Mouse (Mus musculus) hindlimb bud, embryonic 11.5 days (tissue): ENCODE measurements around the gene 2610528J11Rik.
"Not testable (repeated sequence)": the region's sequence is repeated elsewhere in the genome, so short reads cannot be mapped to it uniquely, and the experiment has no call there.

ENCODE experiments used
- DNase-seq: peaks from one replicate; pipeline ENCODE4 v3.0.0-alpha.2; 2012; ENCODE audit warnings: low read depth, low spot score; ENCODE audit errors: extremely low spot score

The 2610528J11Rik gene

GRCm38 (mm10) chr4:118539904-118540303 is 13.1 kb downstream of the 2610528J11Rik start:
- DNase-seq, result no peak

- no peak for DNase-seq
Observed at GRCm38 (mm10) chr4:118542510-118543157, 15.8 kb downstream of the 2610528J11Rik start.

DNA sequence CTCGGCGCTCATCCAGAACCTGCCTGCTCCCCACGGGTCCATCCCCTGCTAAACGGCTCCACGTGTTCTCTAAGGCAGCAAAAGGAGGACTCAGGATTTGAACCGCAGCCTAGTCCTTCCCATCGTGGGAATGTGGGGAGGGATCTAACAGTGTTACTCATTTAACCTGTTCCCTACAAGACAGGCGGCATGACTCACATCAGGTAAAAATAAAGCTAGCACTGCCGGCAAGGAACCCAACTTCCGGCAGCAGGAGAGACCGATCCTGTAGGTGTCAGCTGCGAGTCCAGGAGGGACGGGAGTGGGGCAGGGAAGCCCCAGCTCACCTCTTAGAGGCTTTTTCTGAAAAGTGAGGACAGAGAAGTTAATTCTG is 16.3 kb downstream of the 2610528J11Rik start:
- DNase-seq, result no peak

DNA sequence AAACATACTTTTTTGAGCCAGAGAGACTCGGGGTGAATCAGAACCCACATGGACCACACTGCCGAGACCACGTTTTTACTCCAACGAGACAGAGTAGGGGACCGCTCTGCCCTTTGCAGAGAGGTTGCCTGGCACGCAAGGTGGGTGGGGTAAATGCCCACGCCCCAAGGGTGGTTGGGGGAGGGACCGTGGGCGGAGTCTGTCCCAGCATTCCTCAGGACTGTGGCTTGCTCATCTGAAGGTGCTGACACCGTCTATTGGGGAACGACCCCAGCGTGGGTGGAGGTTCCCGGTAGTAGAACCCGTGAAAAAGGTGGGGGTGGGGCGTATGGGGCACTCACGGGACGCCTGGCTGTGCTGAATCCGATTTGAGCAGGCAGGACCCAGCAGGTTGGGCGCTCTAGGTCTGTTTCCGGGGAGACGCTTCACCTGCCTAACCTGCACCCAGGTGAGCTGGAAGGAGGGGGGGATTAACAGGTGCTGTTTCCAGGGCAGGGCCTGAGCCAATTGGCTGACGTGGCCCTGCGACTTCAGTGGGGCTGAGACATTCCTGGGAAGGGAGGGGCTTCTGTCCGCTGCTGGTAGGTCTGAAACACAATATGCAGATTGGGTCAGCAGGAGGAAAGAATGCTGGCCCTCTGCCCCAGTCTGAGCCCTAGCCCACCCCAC is 16.9 kb downstream of the 2610528J11Rik start, which contains the start of gene Tmem125:
Gene Tmem125 (minus strand): TSS at position 453 of the 669 bp plus-strand sequence.
- DNase-seq, result no peak

DNA sequence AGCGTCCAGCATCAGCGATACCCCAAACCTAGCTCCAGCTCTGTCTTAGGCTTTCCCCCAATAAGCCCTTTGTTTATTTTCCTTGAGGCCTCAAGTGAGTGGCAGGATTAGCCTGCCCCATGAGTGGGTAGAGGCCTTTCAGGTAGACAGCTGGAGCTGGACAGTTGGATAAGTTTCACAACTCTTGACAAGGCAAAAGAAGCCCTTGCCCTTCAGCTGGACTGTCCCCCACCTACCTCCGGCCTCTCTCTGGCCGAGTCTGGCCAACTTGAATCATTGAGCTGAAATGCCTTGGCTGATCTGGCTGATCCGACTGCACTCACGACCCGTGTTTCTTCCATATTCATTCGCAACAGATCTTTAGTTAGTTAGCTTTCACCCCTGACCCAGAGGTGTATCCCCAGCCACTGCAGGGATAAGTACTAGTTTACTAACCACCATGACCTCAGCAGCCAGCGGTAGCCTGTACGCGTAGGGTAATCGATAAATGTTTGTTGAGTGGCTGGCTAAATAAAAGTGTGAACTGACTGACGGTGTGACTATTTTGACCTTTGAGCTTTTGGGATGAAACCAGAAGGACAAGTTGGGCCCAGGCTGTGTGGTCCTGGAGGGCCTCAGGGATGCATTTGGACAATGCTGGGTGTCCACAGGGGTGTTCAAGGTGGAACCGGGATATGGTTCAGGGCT is 17.8 kb downstream of the 2610528J11Rik start:
- no peak for DNase-seq

DNA sequence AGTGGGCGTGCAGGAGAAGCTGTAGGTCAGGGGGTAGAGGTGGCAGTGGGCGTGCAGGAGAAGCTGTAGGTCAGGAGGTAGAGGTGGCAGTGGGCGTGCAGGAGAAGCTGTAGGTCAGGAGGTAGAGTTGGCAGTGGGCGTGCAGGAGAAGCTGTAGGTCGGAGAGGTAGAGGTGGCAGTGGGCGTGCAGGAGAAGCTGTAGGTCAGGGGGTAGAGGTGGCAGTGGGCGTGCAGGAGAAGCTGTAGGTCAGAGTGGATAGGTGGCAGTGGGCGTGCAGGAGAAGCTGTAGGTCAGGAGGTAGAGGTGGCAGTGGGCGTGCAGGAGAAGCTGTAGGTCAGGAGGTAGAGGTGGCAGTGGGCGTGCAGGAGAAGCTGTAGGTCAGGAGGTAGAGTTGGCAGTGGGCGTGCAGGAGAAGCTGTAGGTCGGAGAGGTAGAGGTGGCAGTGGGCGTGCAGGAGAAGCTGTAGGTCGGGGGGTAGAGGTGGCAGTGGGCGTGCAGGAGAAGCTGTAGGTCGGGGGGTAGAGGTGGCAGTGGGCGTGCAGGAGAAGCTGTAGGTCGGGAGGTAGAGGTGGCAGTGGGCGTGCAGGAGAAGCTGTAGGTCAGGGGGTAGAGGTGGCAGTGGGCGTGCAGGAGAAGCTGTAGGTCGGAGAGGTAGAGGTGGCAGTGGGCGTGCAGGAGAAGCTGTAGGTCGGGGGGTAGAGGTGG is 20.8 kb downstream of the 2610528J11Rik start:
- DNase-seq, result not testable (repeated sequence)

DNA sequence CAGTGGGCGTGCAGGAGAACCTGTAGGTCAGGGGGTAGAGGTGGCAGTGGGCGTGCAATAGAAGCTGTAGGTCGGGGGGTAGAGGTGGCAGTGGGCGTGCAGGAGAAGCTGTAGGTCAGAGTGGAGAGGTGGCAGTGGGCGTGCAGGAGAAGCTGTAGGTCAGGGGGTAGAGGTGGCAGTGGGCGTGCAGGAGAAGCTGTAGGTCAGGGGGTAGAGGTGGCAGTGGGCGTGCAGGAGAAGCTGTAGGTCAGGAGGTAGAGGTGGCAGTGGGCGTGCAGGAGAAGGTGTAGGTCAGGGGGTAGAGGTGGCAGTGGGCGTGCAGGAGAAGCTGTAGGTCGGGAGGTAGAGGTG is 21.3 kb downstream of the 2610528J11Rik start:
- DNase-seq, result not testable (repeated sequence)

DNA sequence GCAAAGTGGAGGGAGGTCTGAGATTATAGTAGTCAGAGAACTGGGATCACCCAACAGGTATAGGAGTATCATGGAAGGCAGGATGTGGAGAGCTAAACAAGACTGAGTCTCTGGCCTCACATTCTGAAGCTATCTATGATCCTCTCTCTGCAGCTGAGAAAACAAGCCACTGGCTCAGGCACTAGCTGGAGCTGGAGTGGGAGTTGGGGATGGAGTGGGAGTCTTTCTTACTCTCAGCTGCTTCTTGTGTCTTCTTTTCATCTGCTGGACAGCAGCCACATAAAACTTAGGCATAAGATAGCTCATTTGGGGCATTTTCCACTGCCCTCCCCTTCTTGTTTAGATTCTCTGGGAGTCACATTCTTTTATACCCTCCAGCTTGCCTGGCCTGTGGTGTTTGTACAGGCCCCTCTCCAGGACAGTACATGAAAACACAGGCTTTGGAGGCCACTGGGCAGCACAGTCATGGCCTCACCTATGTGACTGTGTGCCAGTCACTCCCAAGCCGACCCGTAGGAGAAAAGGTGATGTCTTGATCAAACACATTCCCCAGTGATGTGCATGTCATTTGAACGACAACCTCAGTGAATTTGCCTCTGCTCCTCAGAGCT is 26.3 kb downstream of the 2610528J11Rik start:
- no peak for DNase-seq

DNA sequence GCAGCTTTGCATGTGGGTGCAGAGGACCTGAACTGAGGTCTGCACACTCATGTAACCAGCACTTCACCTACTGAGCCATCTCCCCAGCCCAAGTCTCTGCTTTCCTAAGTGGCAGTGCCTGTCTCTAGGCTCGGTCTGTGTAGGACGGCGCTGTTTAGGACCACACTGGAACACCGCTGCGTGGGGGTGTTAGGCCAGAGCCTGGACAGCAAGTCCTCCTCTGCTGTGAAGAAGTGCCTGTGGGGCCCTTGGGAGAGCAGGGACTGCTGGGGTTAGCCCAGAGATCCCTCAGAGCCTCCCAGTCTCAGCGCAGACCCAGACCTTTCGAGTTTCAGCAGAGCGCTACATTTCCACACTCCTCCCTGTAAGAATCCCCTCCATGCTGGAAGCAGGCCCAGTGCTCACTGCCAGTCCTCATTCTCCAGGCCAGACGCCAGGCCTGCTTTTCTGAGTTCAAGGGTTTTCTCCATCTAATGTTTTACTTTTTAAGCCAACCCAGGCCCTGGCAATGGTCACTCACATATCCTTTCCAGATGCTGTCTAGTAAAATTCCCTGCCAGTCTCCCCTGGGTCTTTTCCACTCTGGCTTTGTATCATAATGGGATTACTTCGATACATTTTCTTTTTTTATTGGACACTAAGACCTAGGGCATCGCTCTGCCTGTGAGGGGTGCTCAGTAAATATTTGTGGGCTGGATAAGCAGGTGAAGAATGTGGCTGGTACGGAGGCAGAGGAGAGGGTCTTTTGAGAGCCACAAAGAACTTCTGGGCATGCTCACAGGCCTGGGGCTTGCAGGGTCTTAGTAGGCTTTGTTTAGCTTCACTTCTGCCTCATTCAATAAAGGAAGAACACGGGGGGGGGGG is 37.5 kb downstream of the 2610528J11Rik start:
- no peak for DNase-seq

DNA sequence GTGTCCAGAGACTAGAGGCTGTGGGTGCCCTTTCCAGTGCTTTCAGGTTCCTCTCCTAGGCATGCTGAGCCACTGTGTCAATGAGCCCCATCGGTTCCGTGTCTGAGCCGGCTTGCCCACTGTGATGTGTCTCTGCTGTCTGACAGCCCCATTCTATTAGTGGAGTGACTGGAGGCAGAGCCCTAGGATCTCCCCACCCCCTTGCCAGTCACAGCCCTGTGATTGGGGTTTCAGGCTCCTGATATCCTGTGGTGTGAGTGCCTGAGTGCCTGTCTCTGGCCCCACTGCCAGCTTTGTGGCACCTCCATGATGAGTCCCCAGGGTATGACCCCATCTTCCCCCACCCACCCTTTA is 38.1 kb downstream of the 2610528J11Rik start:
- DNase-seq, result no peak

DNA sequence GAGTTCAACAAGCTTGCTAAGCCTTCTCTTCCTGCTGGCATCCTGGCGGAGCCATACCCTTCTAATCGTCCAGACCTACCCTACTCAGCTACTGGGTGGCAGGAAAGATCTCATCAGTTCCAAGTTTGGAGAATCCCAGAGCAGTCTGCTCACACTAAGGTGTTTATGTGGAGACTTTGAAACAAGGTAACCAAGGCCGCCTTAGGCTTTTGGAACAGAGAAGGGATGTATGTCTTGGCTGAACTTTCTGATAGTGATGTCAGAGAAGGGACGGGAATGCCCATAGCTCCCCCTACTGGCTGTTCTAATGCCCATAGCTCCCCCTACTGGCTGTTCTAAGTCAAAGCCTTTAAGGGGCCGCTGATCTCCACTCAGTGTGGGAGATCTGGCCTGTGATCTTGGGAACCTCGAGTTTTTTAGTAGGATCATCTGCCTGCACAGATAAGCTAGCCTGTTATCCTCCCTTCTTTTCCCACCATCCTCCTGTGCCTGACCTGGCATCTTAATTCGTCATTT is 39.4 kb downstream of the 2610528J11Rik start:
- peak; percentile 49 for DNase-seq

DNA sequence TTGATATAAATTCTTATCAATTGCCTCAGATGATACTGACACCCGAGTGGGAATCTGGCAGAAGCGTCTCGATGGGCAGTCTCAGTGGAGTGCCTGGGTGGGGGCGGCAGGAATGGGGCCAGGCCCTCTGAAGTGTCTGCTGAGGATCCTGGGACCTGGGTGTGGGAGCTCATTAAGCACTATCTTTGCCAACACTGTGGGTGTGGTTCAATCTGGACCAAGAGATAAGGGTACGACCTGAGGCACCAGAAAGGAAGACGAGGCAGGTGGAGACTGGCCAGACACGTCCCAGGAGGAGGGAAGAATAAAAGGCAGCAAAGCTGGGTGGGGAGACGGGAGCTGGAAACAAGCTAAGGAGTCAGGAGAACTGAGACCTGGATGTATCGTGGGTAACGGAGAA is 41.9 kb downstream of the 2610528J11Rik start:
- no peak for DNase-seq

DNA sequence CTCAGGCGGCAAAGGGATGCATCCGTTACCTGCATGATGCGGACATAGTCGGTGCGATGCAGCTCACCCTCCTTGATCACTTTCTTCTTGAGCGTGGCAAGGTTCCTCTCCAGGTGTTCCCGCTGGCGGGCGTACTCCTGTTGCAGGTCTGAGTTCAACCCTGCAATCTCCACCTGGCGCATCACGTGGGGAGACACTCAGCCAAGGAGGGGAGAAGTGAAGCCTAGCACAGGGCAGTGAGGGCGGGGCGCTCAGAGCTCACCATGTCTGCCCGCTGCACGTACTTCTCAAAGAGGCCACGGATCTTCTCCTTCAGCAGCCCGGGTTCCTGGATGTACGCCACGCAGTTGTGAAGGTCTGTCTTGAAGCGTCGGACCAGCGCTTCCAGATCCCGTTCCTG is 42.5 kb downstream of the 2610528J11Rik start:
- DNase-seq, result no peak

DNA sequence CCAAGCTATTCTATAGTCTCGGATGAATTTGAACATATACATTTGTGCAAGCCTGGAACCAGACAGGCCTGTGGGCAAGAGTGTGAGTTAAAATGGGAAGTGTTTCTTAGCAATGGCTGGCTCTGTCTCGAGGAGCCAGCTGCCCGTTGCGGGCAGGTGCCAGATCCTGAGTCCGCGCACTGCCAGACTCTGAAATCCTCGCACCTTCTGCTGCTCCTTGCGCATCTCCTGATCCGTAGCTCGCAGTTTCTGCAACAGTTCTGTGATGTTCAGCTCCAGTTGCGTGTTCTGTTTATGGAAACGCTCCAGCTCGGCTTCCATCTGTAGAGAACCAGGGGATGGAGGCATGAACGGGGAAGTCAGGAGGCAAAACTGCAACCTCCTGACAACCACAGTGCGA is 44.6 kb downstream of the 2610528J11Rik start:
- no peak for DNase-seq

- peak; percentile 68 for DNase-seq
Observed at GRCm38 (mm10) chr4:118576097-118576496, 49.3 kb downstream of the 2610528J11Rik start.

- no peak for DNase-seq
Observed at GRCm38 (mm10) chr4:118579313-118579712, 52.5 kb downstream of the 2610528J11Rik start.
